Mouse (Mus musculus) inflammation-experienced regulatory T-cells, adult 6 months (primary cell): Measurements from ENCODE around the gene Coa3. TPM values are rescaled to one million over a fixed set of nuclear protein-coding genes. Genes with fewer than 3 reads are reported as not detected.
A peak's percentile ranks its signal among the peaks of the same experiment; 100 is the strongest.

ENCODE experiments used
- ATAC-seq: one replicate; pipeline ENCODE4 v1.8.0; 2017
- polyA plus RNA-seq, 3 experiments: library from polyadenylated mRNA; unstranded; fragments of 100-300 nt; shearing (Covaris generic); gene quantifications; one replicate each; pipeline ENCODE4 v1.2.1; 2017

The Coa3 gene
- polyA plus RNA-seq, 3 experiments from 2014 or later = 129 to 132 (median 131) TPM

- no peak for ATAC-seq
Measured at GRCm38 (mm10) chr11:101280837-101281236, 1.9 kb upstream of the Coa3 start.

- no peak for ATAC-seq
Measured at GRCm38 (mm10) chr11:101279193-101279569, 267 bp upstream of the Coa3 start.

GRCm38 (mm10) chr11:101277381-101278222 is 1.3 kb downstream of the Coa3 start:
- no peak for ATAC-seq

GRCm38 (mm10) chr11:101276319-101277070 is 2.4 kb downstream of the Coa3 start:
- no peak for ATAC-seq

- no peak for ATAC-seq
Measured at GRCm38 (mm10) chr11:101275309-101275708, 3.6 kb downstream of the Coa3 start.

- ATAC-seq = no peak
Measured at GRCm38 (mm10) chr11:101272446-101272845, 6.5 kb downstream of the Coa3 start.

DNA sequence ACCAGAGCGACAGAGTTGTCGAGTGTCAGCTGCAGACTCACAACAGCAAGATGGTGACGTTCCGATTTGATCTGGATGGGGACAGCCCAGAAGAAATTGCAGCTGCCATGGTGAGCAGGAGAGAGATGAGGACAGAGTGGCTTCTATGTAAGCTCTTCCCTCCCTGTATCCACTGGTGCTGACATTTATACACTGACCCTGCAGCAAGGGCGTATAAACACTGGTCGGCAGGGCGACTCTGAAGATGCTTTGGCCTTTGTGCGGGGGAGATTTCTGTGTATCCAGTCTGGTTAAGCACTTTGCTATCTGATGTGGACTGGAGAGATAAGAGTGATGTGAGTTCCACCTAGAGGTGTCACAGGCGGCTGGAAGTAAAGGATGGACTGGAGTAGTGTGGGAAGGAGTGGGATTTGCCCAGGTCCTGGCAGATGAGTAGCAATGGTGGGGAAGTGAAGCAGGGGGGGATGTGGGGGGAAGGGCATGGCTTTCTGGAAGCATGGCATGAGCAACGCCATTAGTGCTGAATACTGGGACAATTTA is 9.3 kb downstream of the Coa3 start:
- no peak for ATAC-seq

DNA sequence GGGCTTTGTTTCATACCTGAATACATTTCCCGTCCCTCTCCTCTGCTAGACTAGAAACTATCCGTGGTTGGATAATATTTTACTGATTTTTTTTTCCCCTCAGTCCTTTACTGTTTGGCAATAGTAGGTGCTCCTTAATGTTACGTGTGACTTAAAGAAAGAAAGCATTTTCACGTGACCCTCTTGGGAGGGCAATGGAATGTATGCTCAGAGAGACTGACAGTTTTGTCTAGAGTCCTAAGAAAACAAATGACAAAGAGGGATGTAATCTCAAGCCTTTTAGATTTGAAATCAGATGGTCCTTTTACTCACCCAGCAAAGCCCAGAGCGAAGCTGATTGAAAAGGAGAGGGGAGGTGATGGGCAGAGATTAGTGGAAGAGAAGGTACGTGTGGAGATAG is 13.0 kb downstream of the Coa3 start:
- ATAC-seq = no peak

GRCm38 (mm10) chr11:101264954-101265471 is 13.9 kb downstream of the Coa3 start:
- no peak for ATAC-seq

- no peak for ATAC-seq
Measured at GRCm38 (mm10) chr11:101263989-101264280, 15.0 kb downstream of the Coa3 start.

GRCm38 (mm10) chr11:101263138-101263988 is 15.6 kb downstream of the Coa3 start:
- ATAC-seq = no peak

DNA sequence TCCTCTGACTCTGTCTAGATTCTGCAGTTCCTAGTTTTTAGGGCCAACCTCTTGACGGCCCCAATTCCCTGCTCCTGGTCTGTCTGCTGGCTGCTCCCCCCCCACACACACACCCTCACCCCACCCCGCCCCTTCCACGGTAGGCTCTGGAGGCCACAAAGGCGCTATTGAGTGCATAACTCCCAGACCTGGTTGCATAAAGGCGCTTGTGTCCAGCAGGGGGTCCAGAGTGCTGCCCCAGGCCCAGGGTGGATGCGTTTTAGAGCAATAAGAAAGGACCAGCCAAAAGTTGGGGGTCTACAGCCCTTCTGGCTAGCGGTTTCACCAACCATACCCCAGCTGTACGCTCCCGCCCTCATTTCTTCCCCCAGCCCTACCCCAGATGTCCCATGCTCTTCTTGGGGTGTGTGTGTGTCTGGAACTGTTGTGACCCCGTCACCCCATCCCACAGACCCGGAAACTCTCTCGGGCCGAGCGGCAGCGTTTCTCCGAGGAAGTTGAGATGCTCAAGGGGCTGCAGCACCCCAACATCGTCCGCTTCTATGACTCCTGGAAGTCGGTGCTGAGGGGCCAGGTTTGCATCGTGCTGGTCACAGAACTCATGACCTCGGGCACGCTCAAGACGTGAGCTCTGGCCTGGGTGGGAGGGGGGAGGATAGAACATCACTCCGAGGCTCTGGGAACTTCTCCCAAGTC is 16.5 kb downstream of the Coa3 start:
- ATAC-seq = no peak

DNA sequence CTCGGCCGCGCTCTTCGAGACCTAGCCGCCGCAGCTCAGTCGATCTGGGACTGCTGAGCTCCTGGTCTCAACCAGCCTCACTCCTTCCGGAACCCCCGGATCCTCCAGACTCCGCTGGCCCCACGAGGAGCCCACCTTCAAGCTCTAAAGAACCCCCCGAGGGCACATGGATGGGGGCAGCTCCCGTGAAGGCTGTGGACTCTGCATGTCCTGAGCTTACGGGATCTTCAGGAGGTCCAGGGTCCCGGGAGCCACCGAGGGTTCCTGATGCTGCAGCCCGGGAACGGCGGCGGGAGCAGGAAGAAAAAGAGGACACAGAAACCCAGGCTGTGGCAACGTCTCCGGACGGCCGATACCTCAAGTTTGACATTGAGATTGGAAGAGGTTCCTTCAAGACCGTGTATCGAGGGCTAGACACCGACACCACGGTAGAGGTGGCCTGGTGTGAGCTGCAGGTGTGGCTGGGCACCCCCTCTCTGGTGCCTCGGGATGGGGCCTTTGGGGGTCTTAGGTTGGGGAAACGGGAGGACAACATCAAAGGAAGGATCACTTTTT is 18.0 kb downstream of the Coa3 start:
- ATAC-seq = no peak

- ATAC-seq = no peak
Measured at GRCm38 (mm10) chr11:101259948-101260825, 18.7 kb downstream of the Coa3 start, which contains the start of gene Wnk4. Gene Wnk4 (plus strand): TSS chr11:101260567.

- ATAC-seq = no peak
Measured at GRCm38 (mm10) chr11:101259261-101259712, 19.6 kb downstream of the Coa3 start.

DNA sequence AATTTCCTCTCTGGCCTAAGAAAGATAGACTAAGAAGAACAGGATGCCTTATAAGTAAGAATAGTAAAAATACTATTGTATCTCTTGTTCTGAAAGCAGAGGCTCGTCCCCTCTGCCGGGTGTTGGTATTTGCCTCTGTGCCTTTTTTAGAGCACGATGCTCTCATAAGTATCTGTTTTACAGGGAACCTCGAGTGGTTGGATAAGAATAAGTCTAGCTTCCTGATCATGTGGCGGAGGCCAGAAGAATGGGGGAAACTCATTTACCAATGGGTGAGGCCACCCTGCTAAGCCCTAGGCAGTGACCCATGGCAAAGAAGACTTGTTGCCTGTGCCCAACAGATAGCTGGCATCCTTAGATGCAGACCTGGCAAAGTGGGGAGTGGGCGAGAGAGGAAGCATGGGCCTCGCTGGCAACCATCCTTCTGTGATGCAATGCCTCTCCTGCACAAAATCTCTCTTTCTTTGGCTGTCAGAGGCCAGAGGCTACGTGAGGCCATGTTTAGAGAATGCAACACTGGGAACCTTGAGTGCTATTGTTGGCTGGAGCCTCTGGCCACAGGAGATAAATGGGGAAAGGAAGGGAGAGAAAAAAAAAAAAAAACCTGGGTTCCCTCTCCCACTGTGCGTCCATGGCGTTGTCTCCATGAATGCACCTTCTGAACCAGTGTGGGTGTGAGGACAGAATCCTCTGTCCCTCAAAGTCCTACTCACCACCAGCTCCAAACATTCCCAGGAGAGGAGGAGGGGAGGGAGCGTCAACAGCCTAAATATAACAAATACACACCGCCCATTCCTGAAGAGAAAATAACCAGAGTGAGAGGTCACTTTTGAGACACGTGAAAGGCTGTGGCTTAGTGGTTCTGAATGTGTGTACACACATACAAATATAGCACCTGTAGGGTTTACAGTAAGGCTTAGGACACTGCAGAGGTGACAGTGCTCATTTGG is 22.8 kb downstream of the Coa3 start:
- ATAC-seq = no peak

GRCm38 (mm10) chr11:101253613-101254389 is 25.1 kb downstream of the Coa3 start, which contains the start of gene Vps25:
Gene Vps25 (plus strand): TSS chr11:101253707.
- peak; percentile 93 for ATAC-seq

DNA sequence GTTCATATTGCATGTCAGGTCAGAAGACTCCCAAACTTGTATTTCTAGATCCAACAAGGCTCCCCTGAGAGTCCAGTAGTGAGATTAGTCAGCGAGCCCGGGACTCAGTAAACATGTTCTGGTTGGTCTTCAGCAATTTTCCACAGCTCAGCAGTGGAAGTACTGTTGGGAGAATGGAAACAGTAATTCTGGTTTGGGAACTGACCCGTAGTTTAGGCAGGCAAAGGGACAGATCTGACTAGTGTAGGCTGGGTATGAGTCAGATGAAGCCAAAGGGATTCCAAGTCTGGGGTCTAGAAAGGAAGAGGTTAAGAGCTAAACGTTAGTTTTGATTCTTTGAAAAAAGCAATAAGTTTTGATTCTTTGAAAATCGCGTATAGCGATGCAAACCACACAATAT is 26.0 kb downstream of the Coa3 start:
- no peak for ATAC-seq
